Mouse (Mus musculus) cortical plate, adult 2 months (tissue): ENCODE data around the gene Idi1.

Experiments
- CTCF ChIP-seq: fragments of 200-500 bp; IDR thresholded peaks from 2 replicates; pipeline ENCODE4 v1.5.1; 2011; ENCODE audit warnings: mild to moderate bottlenecking, control low read depth, low read length; ENCODE audit not compliant: insufficient read depth; ENCODE audit errors: extremely low read depth
- POLR2A ChIP-seq: fragments of 200-500 bp; IDR thresholded peaks from 2 replicates; pipeline ENCODE4 v1.6.1; 2011; ENCODE audit warnings: mild to moderate bottlenecking, low read length, control low read depth; ENCODE audit not compliant: insufficient read depth; ENCODE audit errors: extremely low read depth

- TF ChIP-seq CTCF (no peak), POLR2A (no peak)
Observed at GRCm38 (mm10) chr13:8873776-8874175, 11.5 kb upstream of the Idi1 start.
